Mouse (Mus musculus) stomach, postnatal 0 days (tissue): ENCODE measurements around the gene Iqschfp.

ENCODE experiments used
- CTCF ChIP-seq: IDR thresholded peaks from 2 replicates; pipeline ENCODE4 v1.5.1; 2016; ENCODE audit warnings: antibody characterized with exemption, low read depth, mild to moderate bottlenecking, moderate library complexity
- EP300 ChIP-seq: optimal IDR thresholded peaks from 2 replicates; pipeline ENCODE3; 2016; ENCODE audit warnings: antibody characterized with exemption

DNA sequence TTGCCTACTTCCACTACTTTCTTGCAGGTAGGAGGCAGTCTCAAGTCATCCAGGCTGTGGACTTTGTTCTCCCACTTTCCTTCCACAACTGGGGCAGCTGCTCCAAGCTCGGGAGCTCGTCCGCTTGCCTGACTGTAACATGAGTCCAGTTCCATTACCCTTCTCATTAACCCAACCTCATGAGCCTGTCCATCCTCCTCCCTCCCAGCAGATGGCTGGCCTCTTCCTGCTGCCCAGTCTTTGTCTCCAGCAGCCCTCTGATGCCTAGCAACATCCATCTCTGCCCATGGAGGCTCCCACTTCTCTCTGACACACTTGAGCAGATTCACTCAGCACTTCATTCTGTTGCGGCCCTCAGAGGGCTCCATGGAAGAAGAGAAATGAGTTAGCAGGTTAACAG is 377.2 kb downstream of the Iqschfp start:
- no peak for TF ChIP-seq CTCF
- no peak for TF ChIP-seq EP300
